Mouse (Mus musculus): ENCODE measurements around the gene Spata16. TPM values are rescaled to one million over a fixed set of nuclear protein-coding genes. Genes with fewer than 3 reads are reported as not detected.

Spata16 gene
- total RNA-seq, 2 experiments from 2014 or later = not detected

DNA sequence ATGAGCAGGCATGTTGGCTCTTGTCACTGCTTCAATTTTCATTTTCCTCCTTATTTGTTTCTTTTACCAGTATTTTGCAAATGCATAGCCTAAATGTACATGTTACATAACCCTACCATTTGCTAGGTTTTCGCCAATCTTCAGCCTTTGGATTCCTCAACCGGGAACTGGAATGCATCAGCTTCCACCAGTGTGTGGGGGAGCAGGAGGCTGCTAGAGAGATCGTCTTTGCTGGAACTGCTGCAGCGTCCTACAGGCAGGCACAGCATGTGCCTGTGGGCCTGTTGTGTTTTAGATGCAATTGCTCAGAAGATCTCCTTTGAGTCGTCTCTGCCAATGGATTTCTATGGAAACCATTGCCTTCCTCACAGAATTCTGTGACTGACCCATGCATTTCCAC, 182.0 kb downstream of the Spata16 start:
- intact Hi-C loops (cut with DNase I; ENCODE audit: low total_unique reads) = no loop called here
- DNase-seq = no peak

DNA sequence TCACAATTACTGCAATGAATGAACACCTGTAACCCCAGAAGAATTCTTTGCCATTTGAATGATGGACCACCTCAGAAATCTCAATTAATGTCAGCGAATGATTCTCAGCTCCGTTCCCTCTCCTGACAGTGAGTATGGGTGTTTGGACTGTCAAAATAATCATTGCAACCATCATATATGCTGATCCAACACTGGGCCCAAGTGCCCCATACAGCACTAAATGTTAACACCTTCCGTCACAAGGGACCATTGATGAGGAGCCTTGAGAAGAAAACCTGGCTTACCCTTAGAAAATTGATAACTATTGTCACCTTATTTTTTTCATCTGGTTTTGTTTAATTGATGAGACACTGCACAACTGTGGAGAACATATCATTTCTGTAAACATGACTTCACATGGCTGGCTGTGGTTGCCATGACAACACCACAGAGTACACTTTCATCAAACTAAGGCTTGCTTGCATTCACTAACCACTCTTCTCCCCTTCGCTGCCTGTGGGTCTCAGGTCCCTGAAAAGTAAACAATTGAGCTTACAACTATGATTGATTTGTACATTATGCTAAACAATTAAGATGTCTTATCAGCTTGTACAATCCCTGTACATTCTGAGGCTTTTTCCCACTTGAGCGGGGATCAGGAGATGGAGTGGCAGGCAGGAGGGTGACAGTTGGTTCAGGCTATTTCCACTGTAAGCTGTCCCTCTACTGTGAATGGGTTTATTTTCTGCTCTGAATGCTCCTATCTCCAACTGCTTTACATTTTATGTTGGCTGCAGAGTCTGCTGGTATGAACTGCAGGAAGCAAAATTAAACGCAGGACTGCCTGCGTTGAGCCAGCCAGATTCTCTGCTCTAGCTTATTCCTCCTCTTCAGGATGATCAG, 189.8 kb downstream of the Spata16 start:
- intact Hi-C loops (cut with DNase I; ENCODE audit: low total_unique reads) = no loop called here
- no peak for DNase-seq

DNA sequence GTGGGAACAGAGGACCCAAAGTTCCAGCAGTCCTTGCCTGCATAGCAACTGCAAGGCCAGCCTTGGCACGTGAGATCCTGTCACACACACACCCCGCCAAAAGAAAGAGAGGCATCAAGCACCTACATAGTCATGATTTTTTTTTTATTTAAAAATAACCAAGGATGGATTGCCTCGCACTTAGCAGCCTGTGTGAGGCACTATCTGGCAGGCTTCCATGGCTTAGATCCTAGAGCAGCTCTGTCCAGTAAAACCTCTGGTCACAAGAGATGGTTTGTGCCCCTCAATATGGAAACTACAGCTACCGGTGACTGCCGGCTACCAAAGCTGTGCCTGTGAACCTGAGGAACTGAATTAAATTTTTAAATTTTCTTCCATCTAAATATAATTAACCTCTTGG, 195.5 kb downstream of the Spata16 start:
- intact Hi-C loops (cut with DNase I; ENCODE audit: low total_unique reads) = no loop called here
- DNase-seq = no peak

DNA sequence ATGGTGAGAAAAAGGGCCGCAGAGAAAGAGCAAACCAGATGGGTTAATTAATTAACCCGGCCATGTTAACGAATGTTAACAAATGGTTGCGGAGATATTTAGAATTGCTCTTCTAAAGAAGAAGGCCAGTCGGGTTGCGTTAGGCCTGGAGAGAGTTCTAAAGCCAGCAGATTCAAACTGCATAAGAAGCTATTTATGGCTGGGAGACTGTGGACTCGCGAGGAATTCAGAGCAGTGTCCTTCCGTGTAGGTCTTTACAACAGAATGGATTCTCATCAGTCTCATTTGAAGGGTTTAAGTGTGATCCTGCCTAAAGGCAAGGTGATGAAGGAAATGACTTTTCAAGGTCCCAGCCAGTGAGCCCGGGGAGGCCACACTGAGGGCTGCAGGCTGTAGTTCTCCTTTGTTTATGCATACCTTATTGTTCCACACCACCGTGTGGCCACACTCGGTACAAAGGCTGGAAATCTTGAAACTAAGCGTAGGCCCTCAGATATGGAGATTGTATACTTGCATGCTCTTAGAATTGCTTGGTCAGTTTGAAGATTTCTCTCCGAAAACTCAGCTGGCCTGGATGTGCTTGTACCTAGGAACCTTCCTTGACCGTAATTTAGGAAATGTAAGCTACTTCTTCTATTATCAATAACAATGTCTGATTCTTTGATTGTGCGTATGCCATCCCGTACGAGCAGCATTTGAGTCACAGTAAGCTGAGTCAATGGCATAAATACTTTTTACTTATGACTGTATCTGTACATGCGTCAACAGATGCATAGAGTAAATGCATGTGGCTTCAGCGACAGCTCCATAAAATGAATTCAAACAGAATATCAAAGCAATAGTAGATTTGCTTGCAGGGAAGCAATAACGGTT, 197.0 kb downstream of the Spata16 start:
- no peak for DNase-seq
- intact Hi-C loops (cut with DNase I; ENCODE audit: low total_unique reads) = no loop called here

DNA sequence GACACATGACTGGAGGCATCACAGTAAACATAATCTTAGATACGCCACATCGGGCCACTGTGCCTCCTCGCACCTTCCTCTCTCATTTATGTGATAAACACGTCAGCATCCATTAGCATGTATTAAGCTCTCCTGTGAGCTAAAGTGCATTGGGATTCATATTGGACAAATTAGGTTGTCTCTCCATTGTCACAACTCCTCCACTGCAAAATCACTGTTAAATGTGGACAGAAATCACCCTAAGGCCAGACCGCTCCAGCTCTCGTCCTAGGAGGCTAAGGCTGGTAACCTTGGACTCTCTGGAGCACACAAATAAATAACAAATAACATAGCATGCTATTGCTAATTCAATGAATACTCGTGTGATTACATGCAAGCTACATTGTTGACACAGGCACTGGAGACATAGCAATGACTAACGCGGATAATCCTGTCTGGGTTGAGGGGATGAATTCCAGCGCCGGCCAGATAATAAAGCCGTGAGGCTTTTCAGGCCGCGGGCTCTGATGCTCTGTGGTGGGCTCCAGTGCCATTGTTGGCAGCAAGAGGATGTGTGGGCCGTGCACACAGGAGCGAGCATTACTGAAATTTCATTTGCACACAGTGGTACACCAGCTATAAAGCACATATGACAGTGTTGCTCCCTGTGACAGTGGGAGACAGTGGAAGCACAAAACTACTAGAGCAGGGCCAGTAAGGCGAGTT, 197.8 kb downstream of the Spata16 start:
- intact Hi-C loops (cut with DNase I; ENCODE audit: low total_unique reads) = no loop called here

DNA sequence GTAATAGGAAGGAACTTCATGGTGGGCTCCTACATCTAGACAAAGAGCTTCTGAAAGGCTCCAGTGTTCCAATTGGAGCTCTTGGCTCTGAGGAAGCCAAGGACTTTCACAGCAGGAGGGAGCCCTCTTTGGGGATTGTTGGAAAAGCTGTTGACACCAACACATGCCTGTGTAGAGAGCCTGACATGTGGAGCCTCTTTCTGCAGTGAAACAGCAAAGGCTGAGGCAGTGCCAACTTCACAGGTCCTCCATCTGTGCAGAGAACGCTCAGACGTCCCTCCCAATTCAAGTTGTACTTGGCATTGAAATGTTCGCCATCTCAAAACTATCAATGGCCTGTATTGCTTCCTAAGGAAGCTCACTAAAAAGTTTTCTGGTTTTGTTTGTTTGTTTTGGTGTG, 207.6 kb downstream of the Spata16 start:
- intact Hi-C loops (cut with DNase I; ENCODE audit: low total_unique reads) = no loop called here
- no peak for DNase-seq

More for the DNA sequence above, 197.8 kb downstream of the Spata16 start:
- DNase-seq = no peak

DNA sequence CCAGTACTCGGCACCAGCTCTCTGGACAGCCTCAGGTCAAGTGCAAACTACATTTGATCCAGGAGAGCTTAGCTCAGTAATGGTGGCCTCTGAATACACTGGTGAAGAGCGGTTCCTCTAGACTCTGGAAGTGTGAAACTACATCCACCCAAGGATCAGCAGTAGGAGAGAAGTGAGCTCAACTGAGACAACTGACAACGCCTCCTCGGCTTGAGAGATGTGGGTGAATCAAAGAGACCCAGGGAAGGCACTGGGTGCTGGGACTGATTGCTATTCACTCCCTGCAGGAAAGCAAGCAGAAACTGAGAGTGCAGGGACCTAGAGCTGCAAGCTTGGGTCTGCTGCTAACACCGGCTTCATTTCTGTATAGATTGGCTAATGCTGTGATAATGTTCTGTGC, 210.5 kb downstream of the Spata16 start:
- intact Hi-C loops (cut with DNase I; ENCODE audit: low total_unique reads) = no loop called here
- DNase-seq = no peak

DNA sequence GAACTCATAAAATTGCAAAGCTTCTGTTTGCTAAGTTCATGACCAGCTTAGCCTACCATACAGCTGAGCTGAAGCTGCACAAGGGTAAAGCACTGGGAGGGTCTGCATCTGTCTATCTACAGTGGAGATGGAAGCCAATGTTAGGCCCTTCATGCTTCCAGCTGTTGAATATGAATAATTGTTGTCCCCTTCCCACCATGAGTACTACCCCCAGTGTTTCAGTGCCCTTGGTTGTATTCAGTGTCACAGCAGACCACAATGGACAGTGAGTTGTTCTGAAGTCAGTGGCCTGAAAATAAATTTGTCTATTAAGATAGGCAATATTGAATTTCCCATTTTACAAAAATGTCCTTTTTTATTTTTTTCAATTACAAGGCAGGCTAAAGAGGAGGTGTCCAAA, 212.8 kb downstream of the Spata16 start:
- intact Hi-C loops (cut with DNase I; ENCODE audit: low total_unique reads) = no loop called here
- DNase-seq = no peak

DNA sequence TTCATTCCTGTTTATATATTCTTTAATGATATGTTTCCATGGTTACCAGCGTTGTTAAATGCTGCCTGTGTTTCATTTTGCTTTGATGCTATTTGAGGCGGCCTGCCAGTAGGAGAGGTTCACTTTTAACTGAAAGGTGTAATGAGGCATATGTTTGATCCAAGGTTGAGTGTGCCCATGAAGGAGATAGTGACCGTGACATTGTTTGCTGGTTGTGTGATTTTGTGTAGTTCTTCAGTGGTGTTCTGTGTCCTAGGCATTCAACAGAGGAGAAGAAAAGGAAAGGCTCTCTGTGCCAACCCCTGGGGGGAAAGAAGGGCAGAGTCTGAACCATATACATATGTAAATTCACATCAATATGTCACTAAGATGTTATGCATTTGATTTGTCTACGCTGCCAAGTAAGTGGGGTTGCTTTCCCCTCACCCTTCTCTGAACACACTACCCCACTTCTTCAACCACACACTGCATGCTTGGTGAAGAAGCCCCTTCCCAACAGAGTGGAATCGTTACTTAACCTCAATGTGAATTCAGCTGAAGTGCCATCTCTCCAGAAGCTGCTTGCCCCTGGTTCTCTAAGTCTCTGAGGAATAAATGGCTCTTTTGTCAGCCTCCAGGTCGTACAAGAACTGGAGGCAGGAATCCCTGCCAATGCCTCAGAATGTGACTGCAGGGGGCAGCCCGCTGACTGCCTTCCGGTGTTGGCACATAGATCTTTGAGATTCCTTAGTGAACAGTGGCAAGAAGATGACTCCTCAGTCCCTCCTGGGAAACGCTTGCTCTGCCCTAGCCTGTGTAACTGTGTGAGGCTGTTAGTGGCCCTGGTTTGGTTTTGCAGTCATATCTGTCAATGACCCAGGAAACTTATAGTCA, 213.5 kb downstream of the Spata16 start:
- intact Hi-C loops (cut with DNase I; ENCODE audit: low total_unique reads) = no loop called here
- DNase-seq = no peak

DNA sequence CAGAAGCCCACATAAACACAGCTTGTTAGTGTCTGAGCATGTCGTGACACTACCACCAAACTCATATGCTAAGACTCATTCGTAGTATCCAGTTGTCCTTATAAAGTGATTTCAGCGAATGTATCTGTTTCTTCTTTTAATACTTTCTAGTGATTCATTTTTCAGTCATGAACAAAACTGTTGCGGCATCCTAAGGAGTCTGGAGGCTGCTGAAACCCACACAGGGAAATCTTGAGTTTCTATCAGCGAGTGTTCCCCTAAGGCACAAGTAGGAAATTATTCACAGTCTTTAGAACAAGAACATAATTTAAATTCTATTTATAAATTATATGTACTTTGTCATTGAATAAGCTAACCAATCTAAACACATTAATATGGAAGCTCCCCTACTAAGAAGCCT, 216.1 kb downstream of the Spata16 start:
- intact Hi-C loops (cut with DNase I; ENCODE audit: low total_unique reads) = no loop called here
- DNase-seq = no peak

DNA sequence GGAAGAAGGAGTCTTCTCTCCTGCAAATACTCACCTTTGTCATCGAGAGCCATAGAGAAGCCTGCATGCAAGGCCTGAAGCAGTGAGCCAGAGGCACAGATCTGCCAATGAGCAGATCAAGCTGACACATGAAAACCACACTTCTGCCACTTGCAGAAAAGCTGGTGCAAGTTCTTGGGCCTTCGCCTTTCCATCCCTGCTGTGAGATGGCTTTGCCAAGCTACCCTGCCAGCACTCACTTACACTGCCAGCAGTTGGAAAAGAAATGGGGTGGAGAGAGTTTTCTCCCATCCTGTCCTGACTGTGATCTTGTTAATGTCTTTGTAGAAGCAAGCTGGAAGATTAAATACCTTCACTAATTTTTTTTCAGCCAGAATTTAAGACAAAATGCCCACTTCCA, 237.3 kb downstream of the Spata16 start:
- no peak for DNase-seq
- intact Hi-C loops (cut with DNase I; ENCODE audit: low total_unique reads) = no loop called here

DNA sequence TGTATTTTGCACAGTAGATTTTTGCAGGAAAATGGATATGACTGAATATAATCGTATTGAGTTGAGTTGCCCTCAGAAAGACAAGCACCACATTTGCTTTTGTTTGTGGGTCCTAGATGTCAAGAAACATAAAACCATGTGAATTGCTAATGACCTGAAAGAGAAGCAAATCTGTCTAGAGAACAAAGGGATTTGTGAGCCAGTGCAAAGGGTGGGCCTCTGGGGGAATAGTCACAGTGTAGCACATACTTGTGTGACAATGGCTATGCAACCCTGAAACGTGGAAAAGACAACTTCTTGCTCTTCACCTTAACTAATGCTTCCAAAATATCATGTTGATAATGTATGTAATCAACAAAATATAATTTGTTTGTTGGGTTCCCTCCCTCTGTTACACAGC, 239.9 kb downstream of the Spata16 start:
- intact Hi-C loops (cut with DNase I; ENCODE audit: low total_unique reads) = no loop called here
- no peak for DNase-seq

DNA sequence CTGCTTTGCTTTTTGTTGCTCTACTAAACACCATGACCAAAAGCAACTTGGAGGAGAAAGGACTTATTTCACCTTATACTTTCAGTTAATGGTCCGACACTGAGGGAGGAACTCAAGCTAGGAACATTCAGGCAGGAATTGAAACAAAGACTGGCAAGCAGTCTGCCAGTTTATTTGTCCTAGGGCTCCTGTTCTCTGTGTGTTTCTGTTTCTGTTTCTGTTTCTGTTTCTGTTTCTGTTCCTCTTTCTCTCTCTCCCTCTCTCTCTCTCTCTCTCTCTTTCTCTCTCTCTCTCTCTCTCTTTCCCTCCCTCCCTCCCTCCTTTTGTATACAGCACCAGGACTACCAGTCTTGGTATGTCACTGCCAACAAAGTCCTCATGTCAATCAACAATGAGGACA, 279.2 kb downstream of the Spata16 start:
- no peak for DNase-seq
- intact Hi-C loops (cut with DNase I; ENCODE audit: low total_unique reads) = no loop called here

DNA sequence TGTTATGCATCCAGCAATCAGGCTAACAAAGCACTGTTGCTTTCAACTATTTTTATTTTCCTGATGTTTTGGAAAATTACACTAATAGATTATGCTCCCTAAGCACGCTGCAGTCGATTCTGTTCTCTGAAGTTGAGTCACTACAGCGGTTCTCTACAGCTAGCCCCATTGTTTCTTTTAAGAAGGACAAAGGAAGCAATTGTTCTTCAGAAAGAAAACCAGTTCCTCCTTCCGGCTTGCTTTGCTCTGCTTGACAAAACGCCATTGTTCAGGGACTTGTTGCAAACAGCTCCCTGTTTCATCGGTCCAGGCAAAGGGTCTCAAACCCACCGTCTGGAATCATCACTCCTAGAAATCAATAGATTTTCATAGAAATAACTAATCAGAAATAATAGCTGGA, 283.6 kb downstream of the Spata16 start:
- no peak for DNase-seq
- intact Hi-C loops (cut with DNase I; ENCODE audit: low total_unique reads) = no loop called here

DNA sequence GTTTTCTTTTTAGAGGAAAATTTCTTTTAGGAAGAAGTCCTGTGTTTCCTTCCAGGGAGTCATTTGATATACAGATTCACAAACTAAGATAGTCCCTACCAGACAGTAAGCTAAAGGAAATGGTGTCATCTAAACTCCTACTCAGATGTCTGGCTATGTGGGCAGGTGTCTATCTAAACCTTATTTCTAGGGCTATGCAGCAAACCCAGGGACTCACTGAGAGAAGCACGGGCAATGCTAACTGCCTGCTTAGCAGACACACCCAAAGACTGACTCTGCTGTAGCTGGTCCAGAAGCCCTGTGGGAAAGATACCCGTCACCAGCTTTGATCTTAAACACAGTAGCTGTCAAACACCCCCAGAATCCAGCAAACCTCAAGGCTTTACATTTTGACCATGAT, 284.2 kb downstream of the Spata16 start:
- intact Hi-C loops (cut with DNase I; ENCODE audit: low total_unique reads) = no loop called here
- DNase-seq = no peak

DNA sequence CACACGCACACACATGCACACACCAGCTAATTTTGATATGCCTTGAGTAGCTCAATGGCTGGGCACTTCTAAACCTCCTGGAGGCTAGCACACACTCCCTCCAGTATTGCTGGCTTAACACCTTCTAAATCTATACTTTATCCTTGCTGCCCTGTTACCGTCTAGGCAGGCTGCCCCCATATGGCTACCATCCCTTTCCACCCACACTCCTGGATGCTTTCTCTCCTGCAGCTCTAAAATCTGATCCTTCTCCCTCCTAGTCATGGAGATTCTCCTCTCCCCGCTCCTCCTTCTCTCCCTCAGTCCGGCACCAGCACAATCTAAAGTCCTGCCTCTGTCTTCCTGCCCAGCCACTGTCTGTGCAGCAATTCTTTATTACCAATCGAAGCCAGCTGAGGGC, 286.0 kb downstream of the Spata16 start:
- intact Hi-C loops (cut with DNase I; ENCODE audit: low total_unique reads) = no loop called here

DNA sequence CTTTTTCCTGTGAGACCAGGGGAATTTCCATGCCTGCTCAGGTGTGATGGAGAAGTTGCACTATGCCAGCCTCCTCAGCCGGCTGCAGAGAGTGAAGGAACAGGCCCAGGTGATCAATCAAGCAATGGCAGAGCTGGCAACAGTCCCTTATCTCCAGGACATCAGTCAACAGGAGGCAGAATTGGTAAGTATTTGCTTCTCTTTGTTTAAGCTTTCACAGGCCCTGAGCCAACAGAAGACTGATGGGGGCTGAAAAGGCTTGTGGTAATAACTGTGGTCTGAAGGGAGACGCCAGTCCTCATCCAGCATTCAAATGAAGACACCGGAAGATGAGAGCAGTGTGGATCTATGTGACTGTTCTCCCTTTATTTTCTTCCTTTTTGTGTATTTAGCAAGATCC, 286.8 kb downstream of the Spata16 start:
- intact Hi-C loops (cut with DNase I; ENCODE audit: low total_unique reads) = no loop called here
- DNase-seq = no peak

More for the DNA sequence above, 286.0 kb downstream of the Spata16 start:
- DNase-seq = no peak

DNA sequence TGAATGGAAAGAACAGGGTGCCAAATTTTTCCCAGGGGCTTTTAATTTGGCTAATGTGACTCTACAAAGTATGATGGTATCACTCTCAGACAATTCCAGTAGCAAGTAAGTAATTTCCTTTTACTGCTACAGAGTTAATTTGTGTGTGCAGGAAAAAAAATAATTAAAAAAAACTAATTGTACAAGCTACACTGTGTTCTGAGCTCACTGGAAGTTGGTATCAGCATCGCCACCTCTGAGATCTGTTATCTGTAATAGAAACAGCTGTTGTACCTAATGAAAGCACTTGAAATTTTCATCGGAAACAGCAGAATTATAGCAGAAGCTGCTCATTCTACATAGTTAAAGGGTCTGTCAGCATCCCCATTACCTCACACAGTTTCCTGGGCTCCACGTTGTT, 295.7 kb downstream of the Spata16 start:
- intact Hi-C loops (cut with DNase I; ENCODE audit: low total_unique reads) = no loop called here
- DNase-seq = no peak

DNA sequence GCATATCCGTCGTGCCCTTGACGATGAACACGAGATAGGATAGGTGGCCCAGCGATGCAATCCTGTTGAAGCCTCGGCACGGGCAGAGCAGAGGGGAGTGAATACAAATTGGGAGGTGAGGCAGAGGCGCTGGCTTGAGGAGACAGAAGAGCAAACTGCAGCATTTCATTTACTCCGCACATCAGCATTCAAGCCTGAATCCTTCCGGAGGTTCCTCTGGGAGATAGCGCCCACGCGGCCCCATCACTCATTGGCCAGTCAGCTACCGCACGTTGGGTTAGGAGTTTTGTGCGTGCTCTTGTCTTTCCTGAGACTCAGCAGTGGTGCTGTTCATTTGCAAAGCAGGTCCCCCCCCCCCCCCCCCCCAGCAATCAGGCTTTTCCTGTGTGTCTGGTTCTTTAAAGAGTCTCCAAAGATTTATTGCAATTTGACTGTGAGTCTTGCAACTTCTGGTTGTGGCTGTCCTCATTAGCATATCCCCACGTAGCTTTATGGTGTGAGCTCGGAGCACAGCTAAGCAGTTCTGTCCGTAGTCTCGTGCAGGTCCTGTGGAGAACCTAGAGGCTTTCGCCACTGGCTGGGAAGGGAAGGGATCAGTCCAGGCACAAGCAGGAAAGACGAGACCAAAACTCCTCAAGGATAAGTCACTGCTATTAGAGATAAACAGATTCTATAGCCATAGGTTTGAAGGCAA, 299.6 kb downstream of the Spata16 start:
- intact Hi-C loops (cut with DNase I; ENCODE audit: low total_unique reads) = no loop called here
- DNase-seq = no peak
